Mouse (Mus musculus): ENCODE results near the gene Arpc1b. TPM values are rescaled to one million over a fixed set of nuclear protein-coding genes. Genes with fewer than 3 reads are reported as not detected.

The Arpc1b gene
- polyA plus RNA-seq (2021; fragmentation: Nextera tagmentation), result 53.5 and 59.1 TPM in 2 replicates
- long read RNA-seq, experiment 1, transcript Arpc1b-201 (10 exons, 3,105 nt), result major isoform, 67 of 77 reads
- long read RNA-seq, experiment 1, partial matches to known transcripts, result 8 of 77 reads
- long read RNA-seq, experiment 1, other reads (novel, unspliced or antisense), result 2 of 77 reads
- long read RNA-seq, experiment 2, transcript Arpc1b-201 (10 exons, 3,105 nt), result major isoform, 164 of 184 reads
- long read RNA-seq, experiment 2, partial matches to known transcripts, result 3 of 184 reads
- long read RNA-seq, experiment 2, other reads (novel, unspliced or antisense), result 17 of 184 reads

DNA sequence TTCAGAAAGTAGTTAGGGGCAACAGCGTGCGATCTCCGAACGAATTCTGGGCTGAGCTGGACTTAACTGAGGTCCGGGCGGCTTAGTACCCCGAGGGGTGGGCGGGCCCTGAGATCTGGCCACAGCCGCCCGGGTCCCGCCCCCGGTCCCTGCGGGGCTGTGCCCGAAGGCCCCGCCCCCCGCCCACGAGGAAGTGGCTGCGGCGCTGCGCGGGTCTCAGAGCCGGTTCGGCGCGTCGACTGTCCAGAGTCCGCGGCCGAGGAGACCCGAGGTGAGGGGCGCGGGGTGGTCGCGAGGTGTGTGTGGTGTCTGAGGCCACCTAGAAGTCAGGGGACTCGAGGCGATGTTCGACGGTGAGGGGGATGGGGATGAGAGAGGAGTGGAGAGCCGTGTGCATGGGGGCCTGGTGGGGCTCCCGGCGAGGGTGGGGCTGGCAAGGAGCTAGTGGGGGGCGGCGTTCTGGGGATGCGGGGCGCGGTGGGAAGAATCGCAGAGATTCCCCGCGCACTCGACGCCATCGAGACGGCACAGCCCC is at the start of gene Arpc1b:
Gene Arpc1b, plus strand, starts transcription at position 145 of the 535 bp plus-strand sequence.

DNA sequence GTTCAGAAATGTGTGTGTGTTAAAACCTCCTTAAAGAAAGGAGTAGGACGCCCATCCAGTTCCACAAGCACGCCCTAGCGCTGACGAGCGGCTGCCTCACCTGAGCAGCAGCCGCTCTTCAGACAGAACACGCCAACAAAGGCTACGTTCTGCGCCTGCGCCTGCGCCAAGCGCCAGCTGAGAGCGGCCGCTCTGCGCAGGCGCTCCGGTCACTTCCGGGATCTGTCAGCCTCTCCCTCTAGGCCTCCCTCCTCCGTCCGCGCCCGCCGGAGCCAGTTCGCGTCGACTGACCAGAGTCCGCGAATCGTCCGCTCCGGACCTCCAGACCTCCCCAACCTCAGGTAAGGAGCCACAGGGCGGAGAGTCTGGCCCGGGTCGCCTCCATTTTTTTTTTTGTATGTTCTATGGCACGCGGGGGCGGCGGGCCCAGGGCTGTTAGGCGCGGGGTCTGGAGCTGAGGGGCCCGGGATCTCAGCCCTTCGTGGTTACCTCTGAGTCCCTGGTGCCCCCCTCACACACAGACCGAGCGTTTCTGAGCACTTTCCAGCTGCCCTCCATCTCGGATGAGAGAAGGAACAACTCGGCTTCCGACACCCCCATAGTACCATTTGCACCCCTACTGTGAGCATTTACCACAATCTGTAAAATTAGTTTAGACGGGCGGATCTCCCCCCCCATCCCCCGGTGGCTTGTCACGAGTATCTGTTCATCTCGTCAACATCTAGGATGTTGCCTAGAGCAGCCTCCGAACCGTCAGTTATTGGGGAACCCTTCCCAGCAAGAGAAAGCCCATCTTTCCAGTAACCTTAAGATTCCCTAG is 30.2 kb upstream of the Arpc1b start, which contains the start of the genes Arpc1a and Kpna7:
Gene Arpc1a, plus strand, starts transcription at position 199 of the 820 bp plus-strand sequence.
Gene Kpna7, minus strand, starts transcription at position 399 of the 820 bp plus-strand sequence.

DNA sequence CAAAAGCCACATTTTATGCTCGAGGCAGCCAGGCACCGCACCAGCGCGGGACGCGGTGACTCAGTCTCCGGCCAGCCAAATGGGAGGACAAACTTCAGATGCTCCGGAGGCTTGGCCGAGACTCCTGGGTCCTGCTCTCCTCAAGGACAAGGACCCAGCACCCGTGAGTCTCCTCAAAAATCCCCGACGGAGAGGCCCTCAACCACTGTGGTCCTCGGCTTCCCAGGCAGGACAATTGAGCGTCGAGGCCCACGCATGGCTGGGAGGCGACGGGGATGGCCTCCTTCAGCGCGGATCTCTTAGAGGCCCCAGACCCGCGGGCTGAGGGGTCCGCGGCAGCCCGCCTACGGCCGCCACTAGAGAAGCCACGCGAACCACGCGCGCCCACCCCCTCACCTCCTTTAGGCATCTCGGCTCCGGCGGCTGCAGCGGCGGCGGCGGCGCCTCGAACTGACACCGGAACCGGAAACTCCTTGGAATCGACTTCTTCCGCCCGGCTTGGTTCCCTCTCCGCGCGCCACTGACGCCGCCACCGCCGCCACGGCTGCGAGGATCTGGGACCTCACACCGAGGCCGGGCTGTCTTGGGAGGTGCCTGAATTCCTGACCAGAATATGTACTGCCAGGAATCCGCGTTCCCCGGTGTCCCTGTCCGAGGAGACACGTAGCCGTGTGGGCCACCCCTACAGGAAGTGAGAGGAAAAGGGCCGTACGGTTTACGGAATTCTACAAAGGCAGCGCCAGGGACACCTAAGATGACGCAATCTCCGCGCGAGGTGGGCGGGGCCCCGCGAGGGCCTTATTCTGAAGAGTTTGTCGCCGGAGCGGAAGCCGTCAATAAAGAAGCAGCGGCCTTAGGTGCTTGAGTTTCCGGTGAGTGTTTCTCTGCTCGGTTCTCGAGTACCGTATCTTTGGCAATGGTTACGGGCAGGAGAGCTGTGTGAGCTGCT is 25.8 kb downstream of the Arpc1b start, which contains the start of the genes Pdap1 and Bud31:
Gene Pdap1, minus strand, starts transcription at position 668 of the 949 bp plus-strand sequence.
Gene Bud31, plus strand, starts transcription at position 792 of the 949 bp plus-strand sequence.

DNA sequence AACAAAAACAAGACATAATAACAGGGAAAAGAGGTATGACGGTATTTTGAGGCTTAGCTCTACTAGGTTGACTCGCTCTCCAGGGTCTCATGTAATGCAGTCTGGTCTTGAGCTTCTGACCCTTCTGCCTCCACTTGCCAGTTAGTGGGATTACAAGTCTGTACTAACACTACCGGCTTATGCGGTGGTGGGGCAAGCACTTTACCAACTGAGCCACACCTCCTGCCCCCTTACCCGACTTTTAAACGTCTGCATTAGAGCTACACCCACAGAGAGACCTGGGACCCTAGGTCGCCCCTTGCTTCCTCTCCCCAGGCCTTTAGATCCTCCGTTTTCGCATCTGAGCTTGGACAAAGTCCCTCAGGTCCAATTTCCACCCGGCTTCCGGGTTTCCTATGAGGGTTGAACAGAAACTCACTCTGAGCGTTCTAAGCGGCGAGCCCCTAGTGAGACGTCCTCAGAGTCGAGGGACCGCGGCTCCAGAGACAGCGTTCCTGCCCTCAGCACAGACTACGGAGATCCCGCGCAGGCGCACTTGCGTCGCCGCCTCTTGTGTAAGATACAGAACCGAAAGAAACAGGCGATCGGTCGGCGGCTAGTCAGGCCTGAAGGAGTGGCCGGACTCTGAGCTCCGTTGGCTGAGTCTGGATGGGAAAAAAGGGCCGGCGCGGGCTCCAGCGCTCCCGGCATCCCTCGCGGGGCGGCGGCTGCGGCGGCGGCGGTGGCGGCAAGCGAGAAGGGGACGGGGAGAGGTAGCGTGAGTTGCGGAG is 52.7 kb downstream of the Arpc1b start, which contains the start of the genes Ptcd1 and Cpsf4:
Gene Ptcd1, minus strand, starts transcription at position 573 of the 770 bp plus-strand sequence.
Gene Cpsf4, plus strand, starts transcription at position 678 of the 770 bp plus-strand sequence.

Other genes with a start within 250 kb of the Arpc1b start
- 2.0 and 2.4 TPM in 2 replicates for gene Smurf1, start 148.4 kb upstream of the Arpc1b start, polyA plus RNA-seq (2021; fragmentation: Nextera tagmentation)
- not detected in 2 replicates for gene Gm4871, start 81.5 kb upstream of the Arpc1b start, polyA plus RNA-seq (2021; fragmentation: Nextera tagmentation)
- gene 1700018F24Rik, start 71.2 kb upstream of the Arpc1b start, polyA plus RNA-seq (2021; fragmentation: Nextera tagmentation), result not detected in 2 replicates
- gene Arpc1a, start 30.4 kb upstream of the Arpc1b start, polyA plus RNA-seq (2021; fragmentation: Nextera tagmentation), result 370 and 401 TPM in 2 replicates
- gene Kpna7, start 30.2 kb upstream of the Arpc1b start, polyA plus RNA-seq (2021; fragmentation: Nextera tagmentation), result not detected in 2 replicates
- 64.7 and 65.6 TPM in 2 replicates for gene Pdap1, start 26.0 kb downstream of the Arpc1b start, polyA plus RNA-seq (2021; fragmentation: Nextera tagmentation)
- 105 and 112 TPM in 2 replicates for gene Bud31, start 26.1 kb downstream of the Arpc1b start, polyA plus RNA-seq (2021; fragmentation: Nextera tagmentation)
- 14.1 and 16.0 TPM in 2 replicates for gene Ptcd1, start 52.9 kb downstream of the Arpc1b start, polyA plus RNA-seq (2021; fragmentation: Nextera tagmentation)
- 4.2 and 5.7 TPM in 2 replicates for gene Cpsf4, start 53.0 kb downstream of the Arpc1b start, polyA plus RNA-seq (2021; fragmentation: Nextera tagmentation)
- gene Atp5j2, start 77.8 kb downstream of the Arpc1b start, polyA plus RNA-seq (2021; fragmentation: Nextera tagmentation), result 1,254 and 1,419 TPM in 2 replicates
- gene Zkscan14, start 87.7 kb downstream of the Arpc1b start, polyA plus RNA-seq (2021; fragmentation: Nextera tagmentation), result 8.9 and 9.7 TPM in 2 replicates
- gene Zkscan5, start 90.3 kb downstream of the Arpc1b start, polyA plus RNA-seq (2021; fragmentation: Nextera tagmentation), result 6.0 and 6.5 TPM in 2 replicates
- 17.7 and 18.9 TPM in 2 replicates for gene Zfp655, start 117.5 kb downstream of the Arpc1b start, polyA plus RNA-seq (2021; fragmentation: Nextera tagmentation)
- 1.1 TPM in 2 replicates for gene Zscan25, start 166.3 kb downstream of the Arpc1b start, polyA plus RNA-seq (2021; fragmentation: Nextera tagmentation)
- gene Cyp3a57, start 231.1 kb downstream of the Arpc1b start, polyA plus RNA-seq (2021; fragmentation: Nextera tagmentation), result not detected in 2 replicates